Mouse (Mus musculus): ENCODE results near the gene Krtap3-3.

DNA sequence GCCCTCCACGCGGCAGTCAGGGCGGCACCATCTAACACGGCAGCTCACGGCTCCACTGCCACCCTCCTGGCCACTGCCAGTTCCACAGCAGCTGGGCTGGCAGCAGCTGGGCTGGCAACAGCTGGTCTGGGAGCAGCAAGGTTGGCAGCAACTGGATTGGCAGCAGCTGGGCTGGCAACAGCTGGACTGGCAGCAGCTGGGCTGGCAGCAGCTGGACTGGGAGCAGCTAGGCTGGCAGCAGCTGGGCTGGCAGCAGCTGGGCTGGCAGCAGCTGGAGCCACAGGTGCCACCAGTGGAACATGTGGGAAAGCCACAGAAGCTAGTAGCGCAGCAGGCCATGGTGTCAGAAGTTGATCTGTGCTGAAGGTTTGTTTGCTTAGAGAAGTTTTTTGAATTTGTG lies 40.3 kb upstream of the Krtap3-3 start, which contains the start of gene Krtap1-3:
- TF ChIP-seq POLR2A (IDR thresholded peaks at IDR 0.05; ENCODE audit: extremely low read depth, insufficient read depth, low read length) (no peak), CTCF (IDR thresholded peaks at IDR 0.05; ENCODE audit: extremely low read depth, insufficient read depth, low read length) (no peak)

Measured in cortical plate, adult 2 months (tissue).